In genomic region chr12:54862606-54863535, GRCm38 (mm10) we compare ENCODE assay signal across 8 mouse cellular contexts. TPM values are rescaled to one million over a fixed set of nuclear protein-coding genes. Genes with fewer than 3 reads are reported as not detected.
DNase-seq lines count a peak whose midpoint lies in the region; ATAC-seq lines count a peak whose summit lies in the region.

Gene Cfl2 (minus strand): TSS chr12:54862877.

- DNase-seq in adrenal gland, adult (ENCODE audit: inconsistent age in 2 of 2, low spot score in 1 of 2) = peak; percentile 86 to 94
- DNase-seq in embryo, embryonic 10 days (ENCODE audit: low spot score) = peak; percentile 87
- peak; percentile 91 for DNase-seq in gastrocnemius, postnatal 14 days
- DNase-seq in left cerebral cortex, adult 9 months (ENCODE audit: low spot score in 2 of 2) = peak; percentile 64 to 84
- peak; percentile 80 to 84 for DNase-seq in right cerebral cortex, adult 2 months (ENCODE audit: low spot score in 2 of 2)
- DNase-seq in urinary bladder, postnatal 10 days (ENCODE audit: low spot score) = peak; percentile 46

- H3K4me1 ChIP-seq in megakaryocyte, embryonic 14.5 days = peaks cover 17% of the 10 kb centered on the region

- peaks cover 8% of the 10 kb centered on the region for H3K9me3 ChIP-seq in megakaryocyte, embryonic 14.5 days

- intact Hi-C loops in gastrocnemius, postnatal 14 days (cut with DNase I; ENCODE audit: low total_unique reads) = no loop called here

- ATAC-seq in inflammation-experienced regulatory T-cells, adult 6 months = peak; percentile 60

- peaks cover 35% of the 10 kb centered on the region for H3K36me3 ChIP-seq in megakaryocyte, embryonic 14.5 days (replicated peaks; ENCODE audit: low read length)

- H3K27me3 ChIP-seq in megakaryocyte, embryonic 14.5 days (replicated peaks) = no peaks in the 10 kb centered on the region

- peak within 1 kb of the TSS; percentile 95 for H3K4me3 ChIP-seq in megakaryocyte, embryonic 14.5 days (replicated peaks)

RNA-seq across cellular contexts. Expression of gene Cfl2, which starts in this region (rescaled TPM):
- total RNA-seq in gastrocnemius, postnatal 14 days (2021) = 100 to 1,000 TPM; 625 to 714 TPM
- 10 to 100 TPM; 26.1 to 36.4 (median 28.2) TPM for polyA plus RNA-seq in inflammation-experienced regulatory T-cells, adult 6 months (2017; shearing (Covaris generic))
- 2.3 TPM in 1 of 2 replicates, not detected in the other for polyA plus RNA-seq in megakaryocyte, embryonic 14.5 days (2012; ENCODE audit: insufficient read depth, low replicate concordance)

Comparison
In these comparisons a context has a peak if more than half of its experiments do, and no peak if none do; other contexts are left out.
1. Peak in every context shown above with its lines: DNase-seq, ATAC-seq and H3K4me3 ChIP-seq.